Mouse (Mus musculus) skeletal muscle tissue, adult 2 months (tissue): ENCODE results near the gene Nploc4.

Experiments used
- DNase-seq: peaks from one replicate; pipeline ENCODE4 v3.0.0-alpha.2; 2012; ENCODE audit warnings: low read depth, low spot score

The Nploc4 gene

GRCm38 (mm10) chr11:120341661-120342060, 95.8 kb downstream of the Nploc4 start:
- no peak for DNase-seq

GRCm38 (mm10) chr11:120339978-120340513, 97.5 kb downstream of the Nploc4 start:
- DNase-seq, result no peak

DNA sequence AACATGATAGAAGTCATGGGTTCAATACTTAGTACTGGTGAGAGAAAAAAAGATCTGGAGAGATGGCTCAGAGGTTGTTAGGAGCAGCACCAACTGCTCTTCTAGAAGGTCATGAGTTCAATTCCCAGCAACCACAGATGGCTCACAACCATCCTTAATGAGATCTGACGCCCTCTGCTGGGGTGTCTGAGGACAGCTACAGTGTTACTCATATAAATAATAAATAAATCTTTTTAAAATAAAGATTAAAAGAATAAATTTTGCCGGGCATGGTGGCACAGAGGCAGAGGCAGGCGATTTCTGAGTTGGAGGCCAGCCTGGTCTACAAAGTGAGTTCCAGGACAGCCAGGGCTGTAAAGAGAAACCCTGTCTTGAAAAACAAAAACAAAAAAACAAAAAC, 98.7 kb downstream of the Nploc4 start:
- no peak for DNase-seq

DNA sequence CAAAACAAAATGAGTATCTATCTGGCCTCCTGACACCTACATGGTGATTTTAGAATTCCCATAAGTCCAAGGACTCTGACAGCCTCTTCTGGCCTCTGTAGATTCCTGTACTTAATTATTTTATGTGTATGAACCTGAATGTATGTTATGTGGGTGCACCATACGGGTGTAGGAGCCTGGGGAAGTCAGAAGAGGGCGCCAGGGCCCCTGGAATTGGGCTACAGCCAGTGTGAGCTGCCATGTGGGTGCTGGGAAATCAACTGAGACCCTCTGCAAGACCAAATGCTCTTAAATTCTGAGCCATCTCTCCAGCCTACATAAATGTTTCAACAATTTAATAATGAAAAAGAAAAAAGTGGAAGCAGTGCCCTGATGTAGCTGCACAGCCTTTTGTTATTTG, 100.1 kb downstream of the Nploc4 start:
- DNase-seq, result no peak

DNA sequence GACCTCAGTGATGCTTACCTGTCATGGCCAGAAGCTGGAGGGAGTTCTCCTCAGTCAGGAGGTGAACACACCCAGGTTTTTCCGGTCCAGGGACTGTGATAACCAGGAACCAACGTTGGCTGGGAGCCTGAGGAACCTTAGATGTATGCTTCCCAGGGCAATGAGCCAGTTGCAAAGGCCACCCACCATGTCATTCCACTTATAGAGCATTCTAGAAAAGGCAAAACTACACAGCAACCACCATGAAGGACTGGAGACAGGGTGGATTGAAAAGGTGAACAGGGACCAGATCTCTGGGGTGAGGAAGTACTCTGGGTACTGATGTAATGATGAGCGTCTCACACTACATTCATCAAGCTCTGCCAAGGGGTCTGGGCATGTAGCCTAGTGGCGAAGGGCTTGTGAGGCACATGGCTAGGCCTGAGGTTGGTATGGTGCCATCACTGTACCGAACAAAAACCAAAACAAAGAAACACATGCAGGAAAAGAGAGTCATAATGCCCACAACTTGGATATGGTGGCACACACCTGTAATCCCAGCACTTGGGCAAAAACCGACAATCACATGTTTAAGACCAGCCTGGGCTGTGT, 102.0 kb downstream of the Nploc4 start:
- DNase-seq, result no peak
